Mouse (Mus musculus): ENCODE results near the gene Ccdc191. TPM values are rescaled to one million over a fixed set of nuclear protein-coding genes. Genes with fewer than 3 reads are reported as not detected.

Gene Ccdc191
- total and polyA plus RNA-seq, 3 experiments = 9.3 to 45.7 (median 11.3) TPM

DNA sequence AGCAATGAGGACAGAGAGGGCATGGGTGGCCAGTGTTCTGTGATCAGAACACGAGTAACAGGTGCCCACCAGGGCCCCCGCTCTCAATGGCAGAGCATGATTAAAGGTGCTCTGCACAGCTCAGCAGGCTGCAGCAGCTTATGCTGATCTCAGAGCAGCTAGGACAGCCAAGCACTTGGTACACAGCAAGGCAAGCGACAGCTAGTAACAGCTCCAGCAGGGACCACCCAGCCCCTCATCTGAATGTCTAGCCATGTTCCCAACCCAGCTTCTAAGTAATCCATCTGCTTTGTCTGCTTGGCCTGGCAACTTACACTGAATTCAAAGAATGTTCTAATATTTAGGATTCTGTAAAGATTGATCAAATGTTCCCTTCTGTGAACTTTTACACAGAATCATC is 74.2 kb downstream of the Ccdc191 start:
- Histone ChIP-seq H3K36me3 (replicated peaks in 1 of 2; ENCODE audit: control insufficient read depth in 1 of 2, insufficient read depth in 1 of 2, low read length in 1 of 2) (peaks cover 17 to 67% of the 10 kb centered on the region in 2 experiments), H3K27ac (ENCODE audit: insufficient read depth, low read depth) (no peak overlapping the region), H3K79me2 (replicated peaks; ENCODE audit: control insufficient read depth, extremely low read depth, insufficient read depth, poor library complexity, severe bottlenecking) (no peaks in the 10 kb centered on the region), H3K9me3 (replicated peaks; ENCODE audit: low read length) (no peaks in the 10 kb centered on the region), H3K4me3 (replicated peaks in 1 of 3; ENCODE audit: low read depth in 2 of 3, low read length in 2 of 3, poor library complexity in 1 of 3) (no peak overlapping the region), H3K4me1 (ENCODE audit: control insufficient read depth in 1 of 2, insufficient read depth in 2 of 2) (peaks cover 0 to 22% of the 10 kb centered on the region in 2 experiments; a peak in 2 of 4 replicates), H3K4me2 (ENCODE audit: insufficient read depth, low read depth, poor library complexity, severe bottlenecking) (no peak overlapping the region), H3K9ac (ENCODE audit: insufficient read depth, low read depth) (no peak overlapping the region), H3K27me3 (replicated peaks) (no peaks in the 10 kb centered on the region)
- DNase-seq (ENCODE audit: extremely low read depth) = no peak
- in situ Hi-C loops (cut with MboI; ENCODE audit: low pct_ligation_motif_present, low pct_unique_long_range_greater_than_20kb, low sequenced_read_pairs) (no loop called here), dilution Hi-C loops (cut with MboI; ENCODE audit: extremely low pct_ligation_motif_present, extremely low pct_unique_long_range_greater_than_20kb, low sequenced_read_pairs) (no loop called here)
- TF ChIP-seq CHD2 (IDR thresholded peaks at IDR 0.05; ENCODE audit: low read length) = no peak
- no peak for TF ChIP-seq USF1 (IDR thresholded peaks at IDR 0.05; ENCODE audit: low read depth, low read length)
- no peak for TF ChIP-seq KAT2A (IDR thresholded peaks at IDR 0.05; ENCODE audit: insufficient replicate concordance, low read length)
- no peak for TF ChIP-seq MEF2A (IDR thresholded peaks at IDR 0.05; ENCODE audit: borderline replicate concordance, low read depth, low read length)
- TF ChIP-seq RAD21 (IDR thresholded peaks at IDR 0.05; ENCODE audit: low read depth, low read length) = no peak
- no peak for TF ChIP-seq ZMIZ1 (IDR thresholded peaks at IDR 0.05; ENCODE audit: low read depth, low read length)
- TF ChIP-seq CTCF (conservative IDR thresholded peaks at IDR 0.05 in 1 of 2, IDR thresholded peaks at IDR 0.05 in 1 of 2; ENCODE audit: low read depth in 2 of 2, low read length in 2 of 2) = no peak
- TF ChIP-seq MXI1 (IDR thresholded peaks at IDR 0.05; ENCODE audit: low read depth, low read length) = no peak

DNA sequence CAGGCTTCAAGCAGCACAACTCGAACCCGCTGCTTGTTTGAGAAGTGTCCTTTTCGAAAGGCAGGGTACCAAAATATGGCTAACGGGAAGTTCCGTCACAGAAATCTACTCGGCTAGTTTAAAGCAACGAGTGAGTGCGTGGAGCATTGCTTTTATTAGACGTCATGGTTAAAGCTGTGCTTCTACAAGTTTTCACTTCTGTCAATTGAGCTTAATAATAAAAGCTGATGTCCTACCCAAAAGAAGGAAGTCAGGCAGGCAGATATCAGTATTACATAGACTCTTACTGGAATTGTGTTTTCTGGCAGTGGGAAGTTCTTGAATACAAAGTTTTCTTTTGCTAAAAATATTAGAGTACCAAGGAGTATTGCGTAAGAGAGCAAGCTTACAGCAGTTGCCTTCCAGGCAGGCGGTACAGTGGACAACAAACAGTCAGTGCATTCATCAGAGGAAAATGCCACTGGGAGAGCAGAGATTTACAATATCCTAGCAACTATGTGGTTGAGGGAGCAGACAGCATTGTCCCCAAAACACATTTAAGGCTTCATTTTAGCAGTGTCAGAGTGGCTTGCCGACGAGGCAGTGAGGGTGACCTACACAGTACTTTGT is 76.3 kb downstream of the Ccdc191 start:
- Histone ChIP-seq H3K79me2 (replicated peaks; ENCODE audit: control insufficient read depth, extremely low read depth, insufficient read depth, poor library complexity, severe bottlenecking) (no peaks in the 10 kb centered on the region), H3K27me3 (replicated peaks) (no peaks in the 10 kb centered on the region), H3K27ac (ENCODE audit: insufficient read depth, low read depth) (no peak overlapping the region), H3K9me3 (replicated peaks; ENCODE audit: low read length) (no peaks in the 10 kb centered on the region), H3K4me1 (ENCODE audit: control insufficient read depth in 1 of 2, insufficient read depth in 2 of 2) (peaks cover 0 to 26% of the 10 kb centered on the region in 2 experiments; a peak in 2 of 4 replicates), H3K9ac (ENCODE audit: insufficient read depth, low read depth) (no peak overlapping the region), H3K4me2 (ENCODE audit: insufficient read depth, low read depth, poor library complexity, severe bottlenecking) (no peak overlapping the region), H3K36me3 (replicated peaks in 1 of 2; ENCODE audit: control insufficient read depth in 1 of 2, insufficient read depth in 1 of 2, low read length in 1 of 2) (peaks cover 11 to 51% of the 10 kb centered on the region in 2 experiments), H3K4me3 (replicated peaks in 1 of 3; ENCODE audit: low read depth in 2 of 3, low read length in 2 of 3, poor library complexity in 1 of 3) (no peak overlapping the region)
- dilution Hi-C loops (cut with MboI; ENCODE audit: extremely low pct_ligation_motif_present, extremely low pct_unique_long_range_greater_than_20kb, low sequenced_read_pairs) = no loop called here
- no peak for DNase-seq (ENCODE audit: extremely low read depth)
- in situ Hi-C loops (cut with MboI; ENCODE audit: low pct_ligation_motif_present, low pct_unique_long_range_greater_than_20kb, low sequenced_read_pairs) = no loop called here
- no peak for TF ChIP-seq ZC3H11A (IDR thresholded peaks at IDR 0.05; ENCODE audit: low read depth, low read length)
- TF ChIP-seq SMC3 (IDR thresholded peaks at IDR 0.05; ENCODE audit: low read depth, low read length) = no peak
- TF ChIP-seq NELFE (IDR thresholded peaks at IDR 0.05; ENCODE audit: low read depth, low read length) = no peak
- no peak for TF ChIP-seq HCFC1 (IDR thresholded peaks at IDR 0.05; ENCODE audit: low read depth, low read length)
- TF ChIP-seq BHLHE40 (IDR thresholded peaks at IDR 0.05; ENCODE audit: low read depth, low read length) = no peak
- no peak for TF ChIP-seq RCOR1 (conservative IDR thresholded peaks at IDR 0.05; ENCODE audit: low read depth, low read length)
- TF ChIP-seq ZNF384 (IDR thresholded peaks at IDR 0.05; ENCODE audit: low read depth, low read length) = no peak
- TF ChIP-seq IRF4 (IDR thresholded peaks at IDR 0.05; ENCODE audit: low read depth, low read length) = no peak
- TF ChIP-seq KAT2A (IDR thresholded peaks at IDR 0.05; ENCODE audit: insufficient replicate concordance, low read length) = no peak
- no peak for TF ChIP-seq POLR2A (IDR thresholded peaks at IDR 0.05; ENCODE audit: low read depth, low read length)
- no peak for TF ChIP-seq MAFK (IDR thresholded peaks at IDR 0.05; ENCODE audit: insufficient replicate concordance, low read length)
- no peak for TF ChIP-seq EP300 (IDR thresholded peaks at IDR 0.05; ENCODE audit: low read length)
- TF ChIP-seq CTCF (conservative IDR thresholded peaks at IDR 0.05 in 1 of 2, IDR thresholded peaks at IDR 0.05 in 1 of 2; ENCODE audit: low read depth in 2 of 2, low read length in 2 of 2) = no peak
- TF ChIP-seq TCF12 (IDR thresholded peaks at IDR 0.05; ENCODE audit: low read depth, low read length) = no peak

Data from CH12.LX (cell line).